Mouse (Mus musculus): Measurements from ENCODE around the gene Nhlh2. TPM values are rescaled to one million over a fixed set of nuclear protein-coding genes. Genes with fewer than 3 reads are reported as not detected.

Nhlh2 gene
- not detected in 2 replicates for polyA plus RNA-seq (2015; fragmentation: Nextera tagmentation; extraction: Ambion mirVana)

DNA sequence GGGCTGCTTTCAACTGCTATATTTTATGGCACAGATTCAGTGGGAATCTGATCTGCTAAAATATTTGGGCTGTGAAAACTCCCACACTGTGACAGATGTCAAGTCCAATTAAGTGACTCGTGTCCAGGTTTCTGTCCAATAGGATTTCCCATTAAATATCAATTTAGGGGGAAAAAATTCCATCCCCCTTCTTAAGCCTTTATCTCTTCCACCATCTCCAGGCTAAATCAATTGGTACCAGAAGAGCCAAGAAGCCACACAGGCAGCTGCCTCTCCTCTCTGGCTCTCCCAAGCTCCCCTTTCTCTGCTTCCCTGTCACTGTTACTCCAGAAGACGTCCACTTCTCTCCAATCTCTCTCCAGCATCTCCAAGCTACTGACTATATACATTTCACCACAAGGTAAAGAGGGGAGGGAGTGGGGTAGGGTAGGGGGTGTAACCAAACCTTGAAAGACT, at the start of gene Nhlh2:
Nhlh2 (plus strand) TSS at position 151 of the 456 bp plus-strand sequence.
- Histone ChIP-seq H3K4me1 (replicated peaks; ENCODE audit: control insufficient read depth, insufficient read depth) (peaks cover 6% of the 10 kb centered on the region; the same call in 1 of the 2 replicates), H3K27ac (replicated peaks) (no peak within 1 kb of the TSS), H3K4me2 (replicated peaks; ENCODE audit: low read depth) (no peak within 1 kb of the TSS), H3K4me3 (ENCODE audit: low read depth, low read length) (no peak within 1 kb of the TSS), H3K9me3 (ENCODE audit: control insufficient read depth, low read length) (no peaks in the 10 kb centered on the region), H3K9ac (ENCODE audit: low read length) (no peak within 1 kb of the TSS), H3K27me3 (ENCODE audit: control insufficient read depth, insufficient read depth, low read length) (peaks cover 12% of the 10 kb centered on the region), H3K36me3 (ENCODE audit: control insufficient read depth, insufficient read depth, low read length) (no peaks in the 10 kb centered on the region)
- ATAC-seq (ENCODE audit: low FRiP score, low TSS enrichment) (no peak), DNase-seq (ENCODE audit: low spot score) (no peak)
- TF ChIP-seq CTCF (IDR thresholded peaks at IDR 0.05; ENCODE audit: low read depth) (no peak), EP300 (optimal IDR thresholded peaks at IDR 0.05) (no peak)
- 21% methylated on average over 2 of the region's 2 CpGs for WGBS

DNA sequence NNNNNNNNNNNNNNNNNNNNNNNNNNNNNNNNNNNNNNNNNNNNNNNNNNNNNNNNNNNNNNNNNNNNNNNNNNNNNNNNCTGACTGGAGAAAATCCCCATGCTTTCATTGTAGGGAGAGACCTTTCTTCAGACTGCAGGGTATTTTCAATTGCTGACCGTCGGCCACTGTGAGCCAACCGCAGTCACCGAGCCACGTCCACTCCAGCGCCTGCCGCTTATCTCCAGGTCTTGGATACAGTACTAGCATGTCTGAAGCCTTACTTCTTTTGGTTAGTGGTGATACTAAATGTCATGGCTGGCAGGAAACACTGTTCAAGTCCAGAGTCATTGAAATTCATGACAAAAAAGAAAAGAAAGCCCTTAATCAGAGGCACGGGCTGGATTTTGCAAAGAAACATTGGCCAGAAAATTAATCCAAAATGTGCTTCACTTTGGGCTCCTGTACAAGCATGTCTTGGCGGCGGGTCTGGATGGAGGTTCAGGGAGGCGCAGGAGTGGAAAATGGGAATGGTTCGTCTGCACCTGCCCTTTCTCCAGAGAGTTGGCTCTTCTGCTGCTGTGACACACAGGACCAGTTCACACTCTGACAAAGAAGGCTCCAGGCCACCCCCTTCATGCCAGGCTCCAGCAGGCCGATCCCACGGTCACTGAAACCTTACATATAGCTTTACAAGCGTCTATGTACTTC, 48.6 kb upstream of the Nhlh2 start:
- H3K4me2 ChIP-seq (replicated peaks; ENCODE audit: low read depth), result no peak overlapping the region
- H3K9ac ChIP-seq (ENCODE audit: low read length), result no peak overlapping the region
- H3K27me3 ChIP-seq (ENCODE audit: control insufficient read depth, insufficient read depth, low read length), result no peaks in the 10 kb centered on the region
- no peak overlapping the region for H3K27ac ChIP-seq (replicated peaks)
- DNase-seq (ENCODE audit: low spot score), result no peak
- 91% methylated on average over 15 of the region's 15 CpGs for WGBS
- no peaks in the 10 kb centered on the region for H3K36me3 ChIP-seq (ENCODE audit: control insufficient read depth, insufficient read depth, low read length)
- no peak overlapping the region for H3K4me3 ChIP-seq (ENCODE audit: low read depth, low read length)
- no peak for ATAC-seq (ENCODE audit: low FRiP score, low TSS enrichment)
- TF ChIP-seq CTCF (IDR thresholded peaks at IDR 0.05; ENCODE audit: low read depth), result no peak
- no peaks in the 10 kb centered on the region for H3K9me3 ChIP-seq (ENCODE audit: control insufficient read depth, low read length)
- H3K4me1 ChIP-seq (replicated peaks; ENCODE audit: control insufficient read depth, insufficient read depth), result no peaks in the 10 kb centered on the region

DNA sequence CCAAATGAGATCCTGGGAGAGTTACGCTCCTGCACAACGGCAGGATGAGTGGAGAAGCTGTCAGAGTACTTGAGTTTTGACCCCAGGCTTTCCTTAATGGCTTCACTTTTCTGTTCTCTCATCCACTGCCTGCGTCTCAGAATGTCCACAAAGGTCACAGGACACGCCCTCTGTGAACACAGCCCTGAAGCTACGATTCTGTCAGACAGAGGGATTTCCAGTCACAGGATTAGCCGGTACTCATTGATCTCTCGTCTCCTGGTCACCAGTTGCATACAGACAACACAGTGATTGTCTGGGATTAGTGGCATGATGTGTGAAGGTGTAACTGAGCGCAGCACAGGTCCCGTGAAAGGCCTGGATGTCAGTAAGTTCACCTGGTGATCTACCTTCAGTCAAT, 46.4 kb upstream of the Nhlh2 start:
- H3K4me3 ChIP-seq (ENCODE audit: low read depth, low read length), result no peak overlapping the region
- H3K9ac ChIP-seq (ENCODE audit: low read length), result no peak overlapping the region
- WGBS, result 33% methylated on average over 9 of the region's 9 CpGs
- H3K4me1 ChIP-seq (replicated peaks; ENCODE audit: control insufficient read depth, insufficient read depth), result no peaks in the 10 kb centered on the region
- H3K27me3 ChIP-seq (ENCODE audit: control insufficient read depth, insufficient read depth, low read length), result no peaks in the 10 kb centered on the region
- no peak for TF ChIP-seq EP300 (optimal IDR thresholded peaks at IDR 0.05)
- no peak for TF ChIP-seq CTCF (IDR thresholded peaks at IDR 0.05; ENCODE audit: low read depth)
- H3K36me3 ChIP-seq (ENCODE audit: control insufficient read depth, insufficient read depth, low read length), result no peaks in the 10 kb centered on the region
- no peaks in the 10 kb centered on the region for H3K9me3 ChIP-seq (ENCODE audit: control insufficient read depth, low read length)
- no peak for ATAC-seq (ENCODE audit: low FRiP score, low TSS enrichment)
- H3K27ac ChIP-seq (replicated peaks), result no peak overlapping the region
- H3K4me2 ChIP-seq (replicated peaks; ENCODE audit: low read depth), result no peak overlapping the region
- no peak for DNase-seq (ENCODE audit: low spot score)

DNA sequence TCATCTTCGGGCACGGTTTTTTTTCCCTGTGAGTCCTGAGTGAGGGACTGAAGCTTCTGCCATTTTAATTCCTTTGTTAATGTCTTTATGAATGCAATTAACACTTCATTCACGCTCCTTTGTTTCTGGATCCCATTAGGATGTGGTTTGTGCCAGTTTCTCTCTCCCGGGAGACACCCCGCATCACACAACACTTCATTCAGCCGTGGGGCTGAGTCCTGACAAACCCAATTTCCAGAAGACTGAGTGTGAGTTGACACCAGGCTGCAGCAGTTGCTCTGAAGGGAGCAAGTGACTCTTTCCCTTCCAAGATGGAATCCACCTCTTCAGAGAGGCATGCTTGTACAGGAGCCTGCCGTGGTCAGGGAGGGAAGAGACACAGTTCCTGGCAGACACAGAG, 45.5 kb upstream of the Nhlh2 start:
- Histone ChIP-seq H3K9me3 (ENCODE audit: control insufficient read depth, low read length) (no peaks in the 10 kb centered on the region), H3K4me2 (replicated peaks; ENCODE audit: low read depth) (no peak overlapping the region), H3K4me1 (replicated peaks; ENCODE audit: control insufficient read depth, insufficient read depth) (no peaks in the 10 kb centered on the region), H3K27ac (replicated peaks) (no peak overlapping the region), H3K9ac (ENCODE audit: low read length) (no peak overlapping the region), H3K27me3 (ENCODE audit: control insufficient read depth, insufficient read depth, low read length) (no peaks in the 10 kb centered on the region), H3K4me3 (ENCODE audit: low read depth, low read length) (no peak overlapping the region), H3K36me3 (ENCODE audit: control insufficient read depth, insufficient read depth, low read length) (no peaks in the 10 kb centered on the region)
- ATAC-seq (ENCODE audit: low FRiP score, low TSS enrichment) (no peak), DNase-seq (ENCODE audit: low spot score) (no peak)
- 76% methylated on average over 7 of the region's 7 CpGs for WGBS
- TF ChIP-seq EP300 (optimal IDR thresholded peaks at IDR 0.05) (no peak), CTCF (IDR thresholded peaks at IDR 0.05; ENCODE audit: low read depth) (no peak)

DNA sequence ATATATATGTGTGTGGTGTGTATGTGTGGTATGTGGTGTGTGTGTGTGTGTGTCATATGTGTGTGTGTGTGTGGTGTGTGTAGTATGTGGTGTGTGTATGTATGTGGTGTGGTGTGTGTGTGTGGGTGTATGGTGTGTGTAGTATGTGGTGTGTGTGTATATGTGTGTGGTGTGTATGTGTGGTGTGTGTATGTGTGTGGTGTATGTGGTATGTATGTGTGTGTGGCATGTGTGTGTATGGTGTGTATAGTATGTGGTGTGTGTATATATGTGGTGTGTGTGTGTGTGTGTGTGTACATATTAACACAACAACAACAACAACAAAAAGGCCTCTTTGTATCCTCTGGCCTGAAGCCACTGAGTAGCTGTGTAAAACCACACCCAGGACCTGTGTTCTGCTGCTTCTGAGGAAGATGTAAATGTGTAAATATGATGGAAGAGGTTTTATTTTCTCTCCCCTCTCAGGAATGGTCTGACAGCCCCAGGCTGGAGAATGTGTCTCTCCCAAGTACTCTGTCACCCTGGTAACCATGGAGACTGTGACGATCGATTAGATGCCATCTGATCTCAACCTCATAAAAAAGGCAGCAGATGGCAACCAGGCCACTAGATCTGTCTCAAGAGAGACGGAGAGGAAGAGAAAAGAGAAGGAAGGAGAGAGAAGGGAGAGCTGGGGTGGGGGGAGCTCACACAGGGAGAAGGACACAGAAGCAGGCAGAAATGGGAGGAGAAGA, 42.9 kb upstream of the Nhlh2 start:
- no peak overlapping the region for H3K9ac ChIP-seq (ENCODE audit: low read length)
- ATAC-seq (ENCODE audit: low FRiP score, low TSS enrichment) (no peak), DNase-seq (ENCODE audit: low spot score) (no peak)
- no peaks in the 10 kb centered on the region for H3K36me3 ChIP-seq (ENCODE audit: control insufficient read depth, insufficient read depth, low read length)
- no peaks in the 10 kb centered on the region for H3K27me3 ChIP-seq (ENCODE audit: control insufficient read depth, insufficient read depth, low read length)
- H3K4me3 ChIP-seq (ENCODE audit: low read depth, low read length), result no peak overlapping the region
- H3K4me2 ChIP-seq (replicated peaks; ENCODE audit: low read depth), result no peak overlapping the region
- TF ChIP-seq EP300 (optimal IDR thresholded peaks at IDR 0.05) (no peak), CTCF (IDR thresholded peaks at IDR 0.05; ENCODE audit: low read depth) (no peak)
- no peaks in the 10 kb centered on the region for H3K9me3 ChIP-seq (ENCODE audit: control insufficient read depth, low read length)
- WGBS, result 44% methylated on average over 3 of the region's 3 CpGs
- H3K4me1 ChIP-seq (replicated peaks; ENCODE audit: control insufficient read depth, insufficient read depth), result no peaks in the 10 kb centered on the region
- H3K27ac ChIP-seq (replicated peaks), result no peak overlapping the region

DNA sequence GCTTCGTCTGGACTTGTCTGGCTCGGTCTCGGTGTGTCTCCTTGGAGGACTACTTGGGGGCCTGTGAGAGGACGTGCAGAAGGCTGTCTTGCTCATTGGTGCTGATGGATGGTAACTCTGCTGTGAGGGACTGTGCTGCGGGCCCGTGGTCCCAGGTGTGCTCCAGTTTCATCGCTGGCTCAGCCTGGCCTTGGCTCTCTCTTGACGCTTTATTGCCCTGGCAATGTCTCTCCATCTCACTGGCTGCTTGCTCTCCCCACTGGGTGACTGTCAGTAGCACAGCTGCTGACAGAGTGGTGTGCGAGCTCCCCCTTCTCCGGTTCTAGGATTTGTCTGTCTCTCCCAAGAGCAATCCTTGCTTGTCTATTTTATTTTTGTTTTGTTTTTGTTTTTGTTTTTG, 34.5 kb upstream of the Nhlh2 start:
- 82% methylated on average over 10 of the region's 10 CpGs for WGBS
- Histone ChIP-seq H3K9ac (ENCODE audit: low read length) (no peak overlapping the region), H3K4me3 (ENCODE audit: low read depth, low read length) (no peak overlapping the region), H3K4me1 (replicated peaks; ENCODE audit: control insufficient read depth, insufficient read depth) (no peaks in the 10 kb centered on the region), H3K36me3 (ENCODE audit: control insufficient read depth, insufficient read depth, low read length) (no peaks in the 10 kb centered on the region), H3K9me3 (ENCODE audit: control insufficient read depth, low read length) (no peaks in the 10 kb centered on the region), H3K4me2 (replicated peaks; ENCODE audit: low read depth) (no peak overlapping the region), H3K27ac (replicated peaks) (no peak overlapping the region), H3K27me3 (ENCODE audit: control insufficient read depth, insufficient read depth, low read length) (no peaks in the 10 kb centered on the region)
- no peak for TF ChIP-seq CTCF (IDR thresholded peaks at IDR 0.05; ENCODE audit: low read depth)
- TF ChIP-seq EP300 (optimal IDR thresholded peaks at IDR 0.05), result no peak
- no peak for DNase-seq (ENCODE audit: low spot score)
- no peak for ATAC-seq (ENCODE audit: low FRiP score, low TSS enrichment)

All from stomach, postnatal 0 days (tissue).